Mouse (Mus musculus) left cerebral cortex, postnatal 36 days (tissue): ENCODE measurements around the gene Pnpla7. TPM values are rescaled to one million over a fixed set of nuclear protein-coding genes. Genes with fewer than 3 reads are reported as not detected.

Source experiments
- DNase-seq, 2 experiments: peaks; one replicate each; pipeline ENCODE4 v3.0.0; 2021 to 2022; ENCODE audit warnings: low spot score in 2 of 2, mixed read lengths in 1 of 2
- intact Hi-C: fragments of 180-260 bp; cut with DNase I; formaldehyde crosslinking; loops from one replicate; pipeline ENCODE4 v1.15.1; 2025
- total RNA-seq, 2 experiments: library from RNA; stranded (reverse); gene quantifications; 2 replicates each; pipeline ENCODE4 v1.2.3; 2021

The Pnpla7 gene
- total RNA-seq, 2 experiments from 2014 or later: 19.3 to 22.2 TPM

GRCm38 (mm10) chr2:24974906-24975703 is 728 bp upstream of the Pnpla7 start, which contains the start of gene Mrpl41:
Gene Mrpl41, minus strand, starts transcription at chr2:24975098.
- intact Hi-C loops: loop anchor here (5.0 kb wide), 1 partner anchor 77 kb away; the partner anchor contains the start of gene Nsmf
- DNase-seq: peak; percentile 96 to 97

GRCm38 (mm10) chr2:24976960-24977359 is 1.1 kb downstream of the Pnpla7 start:
- intact Hi-C loops: loop anchor here (5.0 kb wide), 1 partner anchor 75 kb away; the partner anchor contains the start of gene Nsmf
- no peak for DNase-seq

GRCm38 (mm10) chr2:24987762-24988161 is 11.9 kb downstream of the Pnpla7 start:
- intact Hi-C loops: no loop called here
- no peak for DNase-seq

GRCm38 (mm10) chr2:24995332-24995731 is 19.5 kb downstream of the Pnpla7 start:
- DNase-seq: peak; percentile 25 to 32

GRCm38 (mm10) chr2:24996471-24996870 is 20.6 kb downstream of the Pnpla7 start:
- intact Hi-C loops: no loop called here
- no peak for DNase-seq

More at GRCm38 (mm10) chr2:24995332-24995731, 19.5 kb downstream of the Pnpla7 start:
- intact Hi-C loops: no loop called here

- no peak for DNase-seq
- intact Hi-C loops: no loop called here
Measured at GRCm38 (mm10) chr2:25000544-25001235, 24.9 kb downstream of the Pnpla7 start.

- intact Hi-C loops: no loop called here
- no peak for DNase-seq
Measured at GRCm38 (mm10) chr2:25003946-25004786, 28.3 kb downstream of the Pnpla7 start.

- intact Hi-C loops: no loop called here
- no peak for DNase-seq
Measured at GRCm38 (mm10) chr2:25006767-25007166, 30.9 kb downstream of the Pnpla7 start.

GRCm38 (mm10) chr2:25008250-25008649 is 32.4 kb downstream of the Pnpla7 start:
- DNase-seq: no peak
- intact Hi-C loops: no loop called here

GRCm38 (mm10) chr2:25022678-25023077 is 46.8 kb downstream of the Pnpla7 start:
- intact Hi-C loops: no loop called here
- DNase-seq: no peak

GRCm38 (mm10) chr2:25025109-25025508 is 49.3 kb downstream of the Pnpla7 start:
- DNase-seq: no peak
- intact Hi-C loops: no loop called here

GRCm38 (mm10) chr2:25034994-25035393 is 59.2 kb downstream of the Pnpla7 start:
- DNase-seq: no peak
- intact Hi-C loops: no loop called here

- intact Hi-C loops: no loop called here
Measured at GRCm38 (mm10) chr2:25040089-25040488, 64.3 kb downstream of the Pnpla7 start.

GRCm38 (mm10) chr2:25050921-25051320 is 75.1 kb downstream of the Pnpla7 start:
- DNase-seq: peak; percentile 56 to 60
- intact Hi-C loops: loop anchor here (5.0 kb wide), 1 partner anchor 74 kb away; the partner anchor contains the start of genes Mrpl41 and Pnpla7

More at GRCm38 (mm10) chr2:25040089-25040488, 64.3 kb downstream of the Pnpla7 start:
- no peak for DNase-seq

- no peak for DNase-seq
- intact Hi-C loops: loop anchor here (5.0 kb wide), 1 partner anchor 74 kb away; the partner anchor contains the start of genes Mrpl41 and Pnpla7
Measured at GRCm38 (mm10) chr2:25051450-25051849, 75.6 kb downstream of the Pnpla7 start.

GRCm38 (mm10) chr2:25053101-25053500 is 77.3 kb downstream of the Pnpla7 start:
- intact Hi-C loops: loop anchor here (5.0 kb wide), 1 partner anchor 76 kb away; the partner anchor contains the start of genes Mrpl41 and Pnpla7
- DNase-seq: no peak

GRCm38 (mm10) chr2:25054221-25055067 is 78.6 kb downstream of the Pnpla7 start, which contains the start of gene Nsmf:
Gene Nsmf, plus strand, starts transcription at chr2:25054355.
- DNase-seq: peak; percentile 85 to 89
- intact Hi-C loops: loop anchor here (1.0 to 5.0 kb wide), 2 partner anchors 24 to 77 kb away; partner anchors contain the start of genes Mrpl41 and Pnpla7

- intact Hi-C loops: loop anchor here (1.0 kb wide), 1 partner anchor 23 kb away; no protein-coding TSS in a partner anchor
- peak; percentile 59 to 71 for DNase-seq
Measured at GRCm38 (mm10) chr2:25055068-25055405, 79.2 kb downstream of the Pnpla7 start.
